Mouse (Mus musculus): ENCODE measurements around the gene Mtfr2.

DNA sequence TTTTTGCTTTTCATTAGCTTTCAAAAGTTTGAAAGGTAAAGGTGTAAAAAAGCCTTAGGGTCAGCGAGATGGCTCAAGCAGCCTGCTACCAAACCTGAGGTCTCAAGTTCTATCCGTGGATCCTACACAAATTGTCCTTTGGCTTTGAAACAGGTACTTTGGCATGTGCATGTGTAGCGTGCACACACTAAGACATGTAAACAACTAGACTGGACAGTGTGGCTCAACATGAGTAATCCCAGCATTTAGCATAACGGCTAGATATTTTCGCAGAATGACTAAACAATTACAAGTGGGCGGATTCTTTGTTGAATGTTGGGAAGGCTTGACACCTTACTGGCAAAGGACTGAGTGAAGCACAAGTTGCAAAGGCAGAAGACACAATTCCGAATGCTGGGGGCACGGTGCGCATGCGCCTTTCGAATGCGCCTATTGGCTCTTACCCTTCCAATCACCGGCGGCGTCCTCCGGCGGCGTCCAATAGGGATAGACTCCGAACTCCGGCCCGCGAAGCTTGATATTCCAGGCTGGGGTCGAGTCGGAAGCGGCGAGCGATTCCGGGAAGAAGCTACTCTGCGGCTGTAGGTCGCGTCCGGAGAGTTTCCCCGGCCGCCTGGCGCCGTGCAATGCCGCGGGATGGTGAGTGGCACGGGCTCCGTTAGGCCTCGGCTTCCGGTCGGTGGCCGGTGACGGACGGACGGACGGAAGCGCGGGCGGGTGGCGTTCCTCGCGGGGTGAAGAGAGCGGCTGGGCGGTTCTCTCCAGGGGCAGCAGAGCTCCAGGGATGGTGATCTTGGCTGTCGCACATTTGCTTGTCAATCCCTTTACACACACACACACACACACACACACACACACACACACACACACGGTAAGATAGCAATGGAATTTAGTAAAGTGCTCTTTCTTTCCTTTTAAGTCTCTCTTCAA is at the start of gene Mtfr2:
- no peak for TF ChIP-seq CTCF (IDR thresholded peaks at IDR 0.05; ENCODE audit: low read depth, low read length)
- no peak for TF ChIP-seq TAL1 (conservative IDR thresholded peaks at IDR 0.05; ENCODE audit: low read depth, low read length)
- no peak for TF ChIP-seq GATA1 (IDR thresholded peaks at IDR 0.05; ENCODE audit: borderline replicate concordance, low read length)
- TF ChIP-seq GATA2 (IDR thresholded peaks at IDR 0.05; ENCODE audit: borderline replicate concordance, low read depth, low read length) = no peak
- TF ChIP-seq POLR2AphosphoS5 (IDR thresholded peaks at IDR 0.05; ENCODE audit: insufficient replicate concordance, low read depth, low read length) = 0 out of 2 replicates have a peak, but pooled peaks have one; percentile 45
